Mouse (Mus musculus) MEL (cell line): ENCODE data around the gene 2810021J22Rik. TPM values are rescaled to one million over a fixed set of nuclear protein-coding genes. Genes with fewer than 3 reads are reported as not detected.

Source experiments
- DNase-seq: peaks from one replicate; pipeline ENCODE4 v3.0.0; 2011; ENCODE audit warnings: low read depth, low spot score
- H3K27ac ChIP-seq: 2 replicates; pipeline ENCODE4 v1.5.1; 2012; ENCODE audit warnings: low read depth, mild to moderate bottlenecking, control low read depth, low read length, moderate library complexity; ENCODE audit not compliant: control insufficient read depth
- H3K27me3 ChIP-seq, 2 experiments: fragments of 150-350 bp in 1 of 2; sonication (generic) in 1 of 2; 2 replicates each; pipeline ENCODE4 v1.6.1; 2012; ENCODE audit warnings: low read length in 2 of 2, mild to moderate bottlenecking in 2 of 2, improper control_type of control experiment in 1 of 2, moderate library complexity in 1 of 2; ENCODE audit not compliant: insufficient read depth in 2 of 2, control insufficient read depth in 1 of 2
- H3K36me3 ChIP-seq, 2 experiments: 2 replicates each; pipeline ENCODE4 v1.6.1; 2012 to 2014; ENCODE audit warnings: low read length in 2 of 2, improper control_type of control experiment in 1 of 2, inconsistent platforms in 1 of 2, mild to moderate bottlenecking in 1 of 2; ENCODE audit not compliant: insufficient read depth in 2 of 2, control insufficient read depth in 1 of 2
- H3K4me1 ChIP-seq, 2 experiments: fragments of 150-350 bp in 1 of 2; sonication (generic) in 1 of 2; 2 replicates each; pipeline ENCODE4 v1.6.1; 2012; ENCODE audit warnings: low read length in 2 of 2, improper control_type of control experiment in 1 of 2, mild to moderate bottlenecking in 1 of 2; ENCODE audit not compliant: insufficient read depth in 2 of 2, control insufficient read depth in 1 of 2
- H3K4me3 ChIP-seq, 2 experiments: fragments of 150-350 bp in 1 of 2; sonication (generic) in 1 of 2; 2 replicates each; pipeline ENCODE4 v1.5.1; 2012; ENCODE audit warnings: low read depth in 2 of 2, low read length in 2 of 2, mild to moderate bottlenecking in 2 of 2, moderate library complexity in 2 of 2, control low read depth in 1 of 2, improper control_type of control experiment in 1 of 2; ENCODE audit not compliant: control insufficient read depth in 1 of 2, insufficient read depth in 1 of 2
- H3K79me2 ChIP-seq: 2 replicates; pipeline ENCODE4 v1.6.1; 2012; ENCODE audit warnings: mild to moderate bottlenecking, low read length, moderate library complexity; ENCODE audit not compliant: control insufficient read depth, poor library complexity, insufficient read depth
- H3K9ac ChIP-seq: 2 replicates; pipeline ENCODE4 v1.6.1; 2012; ENCODE audit warnings: low read depth, mild to moderate bottlenecking, control low read depth, low read length, moderate library complexity; ENCODE audit not compliant: control insufficient read depth, poor library complexity, severe bottlenecking
- H3K9me3 ChIP-seq: fragments of 150-350 bp; sonication (generic); replicated peaks from 2 replicates; pipeline ENCODE4 v1.6.1; 2012; ENCODE audit warnings: mild to moderate bottlenecking, low read length, improper control_type of control experiment, moderate library complexity; ENCODE audit not compliant: insufficient read depth
- BHLHE40 ChIP-seq: IDR thresholded peaks from 2 replicates; pipeline ENCODE4 v1.6.1; 2012; ENCODE audit warnings: low read depth, mild to moderate bottlenecking, inconsistent platforms, low read length, improper control_type of control experiment, borderline replicate concordance
- CHD1 ChIP-seq: IDR thresholded peaks from 2 replicates; pipeline ENCODE4 v1.6.1; 2012; ENCODE audit warnings: low read depth, mild to moderate bottlenecking, inconsistent platforms, low read length, improper control_type of control experiment
- CHD2 ChIP-seq: IDR thresholded peaks from 2 replicates; pipeline ENCODE4 v1.6.1; 2011; ENCODE audit warnings: low read length, improper control_type of control experiment
- CTCF ChIP-seq, 3 experiments: IDR thresholded peaks in 2 of 3; conservative IDR thresholded peaks in 1 of 3; 2 replicates each; pipeline ENCODE4 v1.5.1; 2011 to 2012; ENCODE audit warnings: low read length in 3 of 3, low read depth in 2 of 3, mild to moderate bottlenecking in 2 of 3, improper control_type of control experiment in 1 of 3, inconsistent platforms in 1 of 3, mixed read lengths in 1 of 3, moderate library complexity in 1 of 3; ENCODE audit not compliant: control insufficient read depth in 1 of 3, insufficient read depth in 1 of 3, poor library complexity in 1 of 3, severe bottlenecking in 1 of 3
- E2F4 ChIP-seq: IDR thresholded peaks from 2 replicates; pipeline ENCODE4 v1.6.1; 2011; ENCODE audit warnings: low read depth, low read length, improper control_type of control experiment, borderline replicate concordance
- ELF1 ChIP-seq: IDR thresholded peaks from 2 replicates; pipeline ENCODE4 v1.6.1; 2014; ENCODE audit warnings: low read depth, mild to moderate bottlenecking, inconsistent platforms, low read length, improper control_type of control experiment, moderate library complexity
- EP300 ChIP-seq, 2 experiments: IDR thresholded peaks; 2 replicates each; pipeline ENCODE4 v1.6.1; 2011; ENCODE audit warnings: improper control_type of control experiment in 2 of 2, low read length in 2 of 2, low read depth in 1 of 2, mild to moderate bottlenecking in 1 of 2
- ETS1 ChIP-seq: IDR thresholded peaks from 2 replicates; pipeline ENCODE4 v1.6.1; 2012; ENCODE audit warnings: low read depth, mild to moderate bottlenecking, inconsistent platforms, low read length, improper control_type of control experiment, moderate library complexity
- GABPA ChIP-seq: IDR thresholded peaks from 2 replicates; pipeline ENCODE4 v1.6.1; 2012; ENCODE audit warnings: low read depth, mild to moderate bottlenecking, inconsistent platforms, low read length, improper control_type of control experiment, moderate library complexity
- GATA1 ChIP-seq: IDR thresholded peaks from 2 replicates; pipeline ENCODE4 v1.6.1; 2011; ENCODE audit warnings: low read depth, low read length, improper control_type of control experiment
- HCFC1 ChIP-seq: IDR thresholded peaks from 2 replicates; pipeline ENCODE4 v1.6.1; 2012; ENCODE audit warnings: low read depth, mild to moderate bottlenecking, inconsistent platforms, low read length, improper control_type of control experiment, moderate library complexity
- JUND ChIP-seq: IDR thresholded peaks from 2 replicates; pipeline ENCODE4 v1.6.1; 2011; ENCODE audit warnings: low read depth, mild to moderate bottlenecking, improper control_type of control experiment, low read length
- KAT2A ChIP-seq: conservative IDR thresholded peaks from 2 replicates; pipeline ENCODE4 v1.6.1; 2012; ENCODE audit warnings: low read depth, low read length, improper control_type of control experiment, inconsistent platforms
- MAFK ChIP-seq: IDR thresholded peaks from 2 replicates; pipeline ENCODE4 v1.6.1; 2011; ENCODE audit warnings: low read depth, mild to moderate bottlenecking, low read length, improper control_type of control experiment, borderline replicate concordance
- MAX ChIP-seq: IDR thresholded peaks from 2 replicates; pipeline ENCODE4 v1.6.1; 2011; ENCODE audit warnings: low read length, improper control_type of control experiment
- MAZ ChIP-seq: IDR thresholded peaks from 2 replicates; pipeline ENCODE4 v1.6.1; 2012; ENCODE audit warnings: low read depth, mild to moderate bottlenecking, inconsistent platforms, low read length, improper control_type of control experiment
- MEF2A ChIP-seq: IDR thresholded peaks from 2 replicates; pipeline ENCODE4 v1.6.1; 2014; ENCODE audit warnings: low read depth, mild to moderate bottlenecking, inconsistent platforms, low read length, improper control_type of control experiment; ENCODE audit not compliant: poor library complexity, insufficient replicate concordance, severe bottlenecking; ENCODE audit errors: extremely low read depth
- MXI1 ChIP-seq: IDR thresholded peaks from 2 replicates; pipeline ENCODE4 v1.6.1; 2011; ENCODE audit warnings: mild to moderate bottlenecking, low read depth, low read length, improper control_type of control experiment
- MYB ChIP-seq: IDR thresholded peaks from 2 replicates; pipeline ENCODE4 v1.6.1; 2011; ENCODE audit warnings: mild to moderate bottlenecking, low read depth, low read length, improper control_type of control experiment
- MYC ChIP-seq: IDR thresholded peaks from 2 replicates; pipeline ENCODE4 v1.6.1; 2011; ENCODE audit warnings: low read depth, mild to moderate bottlenecking, low read length, improper control_type of control experiment, moderate library complexity
- NRF1 ChIP-seq: IDR thresholded peaks from 2 replicates; pipeline ENCODE4 v1.6.1; 2014; ENCODE audit warnings: low read depth, mild to moderate bottlenecking, inconsistent platforms, low read length, improper control_type of control experiment, moderate library complexity; ENCODE audit not compliant: poor library complexity, insufficient read depth, severe bottlenecking
- POLR2A ChIP-seq, 2 experiments: IDR thresholded peaks; 2 replicates each; pipeline ENCODE4 v1.6.1; 2011 to 2012; ENCODE audit warnings: low read length in 2 of 2, mild to moderate bottlenecking in 2 of 2, control low read depth in 1 of 2, improper control_type of control experiment in 1 of 2, low read depth in 1 of 2, moderate library complexity in 1 of 2; ENCODE audit not compliant: control insufficient read depth in 1 of 2, insufficient read depth in 1 of 2, poor library complexity in 1 of 2
- POLR2AphosphoS2 ChIP-seq: IDR thresholded peaks from 2 replicates; pipeline ENCODE4 v1.6.1; 2011; ENCODE audit warnings: low read length, improper control_type of control experiment
- POLR2AphosphoS5 ChIP-seq: IDR thresholded peaks from 2 replicates; pipeline ENCODE4 v1.6.1; 2012; ENCODE audit warnings: low read depth, borderline replicate concordance, mild to moderate bottlenecking, inconsistent platforms, low read length, moderate library complexity, mixed read lengths
- RAD21 ChIP-seq: IDR thresholded peaks from 2 replicates; pipeline ENCODE4 v1.6.1; 2011; ENCODE audit warnings: mild to moderate bottlenecking, low read depth, low read length, improper control_type of control experiment
- RCOR1 ChIP-seq: IDR thresholded peaks from 2 replicates; pipeline ENCODE4 v1.6.1; 2012; ENCODE audit warnings: low read depth, mild to moderate bottlenecking, inconsistent platforms, low read length, improper control_type of control experiment
- SIN3A ChIP-seq: IDR thresholded peaks from 2 replicates; pipeline ENCODE4 v1.6.1; 2012; ENCODE audit warnings: low read length, improper control_type of control experiment, inconsistent platforms
- SMC3 ChIP-seq: IDR thresholded peaks from 2 replicates; pipeline ENCODE4 v1.6.1; 2011; ENCODE audit warnings: low read depth, low read length, improper control_type of control experiment
- TAL1 ChIP-seq: IDR thresholded peaks from 2 replicates; pipeline ENCODE4 v1.6.1; 2012; ENCODE audit warnings: mild to moderate bottlenecking, inconsistent platforms, low read length, moderate library complexity, mixed read lengths
- TCF12 ChIP-seq: IDR thresholded peaks from 2 replicates; pipeline ENCODE4 v1.6.1; 2014; ENCODE audit warnings: low read depth, mild to moderate bottlenecking, inconsistent platforms, low read length, improper control_type of control experiment, moderate library complexity
- UBTF ChIP-seq: IDR thresholded peaks from 2 replicates; pipeline ENCODE4 v1.6.1; 2012; ENCODE audit warnings: low read depth, mild to moderate bottlenecking, inconsistent platforms, low read length, improper control_type of control experiment, moderate library complexity, borderline replicate concordance; ENCODE audit not compliant: insufficient read depth
- USF1 ChIP-seq: IDR thresholded peaks from 2 replicates; pipeline ENCODE4 v1.6.1; 2014; ENCODE audit warnings: low read depth, mild to moderate bottlenecking, inconsistent platforms, low read length, improper control_type of control experiment, moderate library complexity
- USF2 ChIP-seq, 2 experiments: IDR thresholded peaks; 2 replicates each; pipeline ENCODE4 v1.6.1; 2011 to 2012; ENCODE audit warnings: improper control_type of control experiment in 2 of 2, low read length in 2 of 2, borderline replicate concordance in 1 of 2, inconsistent platforms in 1 of 2, low read depth in 1 of 2, mild to moderate bottlenecking in 1 of 2; ENCODE audit not compliant: insufficient read depth in 1 of 2
- ZC3H11A ChIP-seq: IDR thresholded peaks from 2 replicates; pipeline ENCODE4 v1.6.1; 2012; ENCODE audit warnings: low read depth, mild to moderate bottlenecking, inconsistent platforms, low read length, improper control_type of control experiment
- ZKSCAN1 ChIP-seq: IDR thresholded peaks from 2 replicates; pipeline ENCODE4 v1.6.1; 2012; ENCODE audit warnings: low read depth, mild to moderate bottlenecking, inconsistent platforms, low read length, improper control_type of control experiment, moderate library complexity
- ZMIZ1 ChIP-seq: IDR thresholded peaks from 2 replicates; pipeline ENCODE4 v1.6.1; 2012; ENCODE audit warnings: low read depth, mild to moderate bottlenecking, inconsistent platforms, low read length, improper control_type of control experiment, moderate library complexity
- ZNF384 ChIP-seq: IDR thresholded peaks from 2 replicates; pipeline ENCODE4 v1.6.1; 2012; ENCODE audit warnings: low read depth, mild to moderate bottlenecking, inconsistent platforms, low read length, improper control_type of control experiment
- polyA plus RNA-seq, 2 experiments: library from polyadenylated mRNA; stranded (reverse) in 1 of 2; unstranded in 1 of 2; fragments of >175 nt in 1 of 2; fragments of >200 nt in 1 of 2; gene quantifications; 2 replicates each; pipeline versions ENCODE4 v1.2.1 to v1.2.4; 2012; ENCODE audit warnings: low replicate concordance in 2 of 2, low read depth in 1 of 2; ENCODE audit not compliant: insufficient read length in 2 of 2, insufficient read depth in 1 of 2, missing spikeins in 1 of 2
- total RNA-seq: library from RNA; depleted of rRNA; stranded (reverse); fragments of 300-350 nt; gene quantifications from 2 replicates; pipeline ENCODE4 v1.2.3, GENCODE M21; 2012

Gene 2810021J22Rik
- total and polyA plus RNA-seq, 3 experiments: 5.8 to 6.2 TPM; not detected in 1

DNA sequence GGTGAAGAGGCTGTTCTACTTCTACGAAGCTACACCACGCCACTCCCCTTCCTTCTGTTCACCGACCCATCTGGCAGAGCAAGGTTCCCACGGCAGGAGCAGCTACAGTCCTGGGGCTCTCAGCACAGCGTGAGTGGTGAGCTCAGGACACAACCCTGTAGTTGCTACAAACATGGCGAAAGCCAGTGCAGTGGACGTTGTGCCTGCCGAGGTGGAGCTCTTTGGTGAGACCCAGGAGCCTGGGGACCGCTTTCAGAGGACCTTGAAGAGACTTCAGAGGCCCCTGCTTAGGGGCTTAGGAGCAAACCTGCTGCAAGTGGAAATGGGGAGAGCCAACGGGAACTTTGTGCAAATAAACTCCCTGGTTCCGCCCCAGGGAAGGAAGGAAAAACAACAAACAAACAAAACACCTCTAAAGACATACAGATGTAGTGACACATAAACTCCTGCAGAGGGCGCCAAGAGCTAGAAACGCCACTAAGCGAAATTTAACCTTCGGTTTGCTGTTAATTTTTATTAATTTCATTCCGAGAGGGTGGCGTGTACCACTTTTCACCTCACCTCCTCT lies 47.5 kb downstream of the 2810021J22Rik start:
- Histone ChIP-seq H3K9ac (peak overlapping the region; percentile 73), H3K79me2 (no peaks in the 10 kb centered on the region), H3K27me3 (no peaks in the 10 kb centered on the region; a peak in 1 of 4 replicates), H3K27ac (no peak overlapping the region), H3K36me3 (peaks cover 0 to 16% of the 10 kb centered on the region in 2 experiments; a peak in 2 of 4 replicates), H3K9me3 (no peaks in the 10 kb centered on the region), H3K4me3 (peak overlapping the region; percentile 29 to 86), H3K4me1 (peaks cover 8 to 24% of the 10 kb centered on the region in 2 experiments)
- DNase-seq: peak; percentile 83
- no peak for TF ChIP-seq MAZ
- TF ChIP-seq E2F4: no peak
- no peak for TF ChIP-seq CHD2
- TF ChIP-seq SMC3: peak; percentile 46
- TF ChIP-seq MEF2A: no peak
- TF ChIP-seq GATA1: no peak
- no peak; the same call in 1 of the 2 replicates for TF ChIP-seq RCOR1
- TF ChIP-seq HCFC1: no peak
- no peak for TF ChIP-seq USF2 (IDR thresholded peaks at IDR 0.05; ENCODE audit: borderline replicate concordance in 1 of 2, insufficient read depth in 1 of 2, low read depth in 1 of 2, low read length in 2 of 2)
- no peak for TF ChIP-seq USF1
- peak; percentile 67; the same call in 1 of the 2 replicates for TF ChIP-seq SIN3A
- no peak for TF ChIP-seq POLR2AphosphoS5
- TF ChIP-seq KAT2A: no peak
- no peak for TF ChIP-seq MXI1
- no peak for TF ChIP-seq TCF12
- TF ChIP-seq JUND: no peak
- 0 out of 2 replicates have a peak, but pooled peaks have one; percentile 16 for TF ChIP-seq MYB
- TF ChIP-seq MAX: no peak
- no peak for TF ChIP-seq ETS1
- TF ChIP-seq ZKSCAN1: no peak
- no peak for TF ChIP-seq ZMIZ1
- TF ChIP-seq NRF1: no peak
- TF ChIP-seq EP300 (IDR thresholded peaks at IDR 0.05; ENCODE audit: low read depth in 1 of 2, low read length in 2 of 2): no peak
- no peak for TF ChIP-seq ZNF384
- TF ChIP-seq CHD1: no peak
- TF ChIP-seq UBTF: no peak
- TF ChIP-seq MYC: no peak
- no peak for TF ChIP-seq POLR2AphosphoS2
- peak; percentile 50 to 72 (median 71) for TF ChIP-seq CTCF (IDR thresholded peaks at IDR 0.05 in 2 of 3, conservative IDR thresholded peaks at IDR 0.05 in 1 of 3; ENCODE audit: control insufficient read depth in 1 of 3, insufficient read depth in 1 of 3, low read depth in 2 of 3, low read length in 3 of 3, poor library complexity in 1 of 3, severe bottlenecking in 1 of 3)
- TF ChIP-seq MAFK: no peak
- TF ChIP-seq ELF1: no peak
- TF ChIP-seq GABPA: no peak
- TF ChIP-seq ZC3H11A: peak; percentile 40; the same call in 1 of the 2 replicates
- TF ChIP-seq TAL1: no peak
- TF ChIP-seq POLR2A (IDR thresholded peaks at IDR 0.05; ENCODE audit: control insufficient read depth in 1 of 2, insufficient read depth in 1 of 2, low read depth in 1 of 2, low read length in 2 of 2, poor library complexity in 1 of 2): no peak
- TF ChIP-seq BHLHE40: no peak
- peak; percentile 62 for TF ChIP-seq RAD21
